Mouse (Mus musculus): ENCODE results near the gene Cacnb4.

GRCm38 (mm10) chr2:52480476-52480875, 196.2 kb downstream of the Cacnb4 start:
- TF ChIP-seq POLR2A (IDR thresholded peaks at IDR 0.05; ENCODE audit: borderline replicate concordance, low read depth, low read length) (no peak), CTCF (IDR thresholded peaks at IDR 0.05; ENCODE audit: low read depth, low read length) (no peak)

All from bone marrow macrophage, adult 2 months (primary cell).